Mouse (Mus musculus) E14TG2a.4 (cell line): ENCODE data around the gene Zfp646.

Experiments used
- H3K27me3 ChIP-seq: 2 replicates; pipeline ENCODE4 v1.6.1; 2014; ENCODE audit warnings: low read length, control low read depth; ENCODE audit not compliant: insufficient read depth
- H3K36me3 ChIP-seq: 2 replicates; pipeline ENCODE4 v1.6.1; 2014; ENCODE audit warnings: low read length, control low read depth; ENCODE audit not compliant: insufficient read depth
- H3K4me1 ChIP-seq: replicated peaks from 2 replicates; pipeline ENCODE4 v1.6.1; 2014; ENCODE audit warnings: low read depth, low read length, control low read depth
- H3K4me3 ChIP-seq: replicated peaks from 2 replicates; pipeline ENCODE4 v1.5.1; 2014; ENCODE audit warnings: mild to moderate bottlenecking, low read length
- H3K9me3 ChIP-seq: 2 replicates; pipeline ENCODE4 v1.6.1; 2014; ENCODE audit warnings: low read length, control low read depth
- CTCF ChIP-seq: conservative IDR thresholded peaks from 2 replicates; pipeline ENCODE4 v1.5.1; 2014; ENCODE audit warnings: low read length
- NANOG ChIP-seq: IDR thresholded peaks from 2 replicates; pipeline ENCODE4 v1.6.1; 2014; ENCODE audit warnings: borderline replicate concordance, low read length, mixed read lengths
- POU5F1 ChIP-seq: IDR thresholded peaks from 2 replicates; pipeline ENCODE4 v1.6.1; 2014; ENCODE audit warnings: low read length, borderline replicate concordance

Gene Zfp646

DNA sequence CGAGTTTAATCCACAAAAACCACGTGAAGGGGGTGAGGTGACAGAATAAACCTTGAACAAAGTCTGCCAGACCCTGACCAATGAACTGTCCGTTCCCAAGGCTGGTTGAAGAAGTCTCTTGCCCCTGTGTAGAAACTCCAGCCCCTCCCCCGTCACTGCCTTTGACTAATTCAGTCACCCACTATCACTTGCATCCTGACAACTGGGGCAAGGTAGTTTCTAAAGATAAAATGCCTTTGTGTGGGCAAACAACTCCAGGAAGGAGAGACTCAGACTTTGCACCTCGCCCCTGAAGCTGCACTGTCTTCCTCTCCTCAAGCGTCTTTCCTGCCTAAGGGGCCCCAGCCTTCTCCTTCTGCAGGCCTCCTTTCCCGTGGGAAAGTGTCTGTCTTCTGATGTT, 24.0 kb downstream of the Zfp646 start:
- TF ChIP-seq CTCF (no peak), NANOG (no peak), POU5F1 (no peak)
- no peaks in the 10 kb centered on the region for H3K27me3 ChIP-seq
- peaks cover 2% of the 10 kb centered on the region for H3K36me3 ChIP-seq
- H3K4me3 ChIP-seq = no peak overlapping the region
- peaks cover 50% of the 10 kb centered on the region for H3K4me1 ChIP-seq
- H3K9me3 ChIP-seq = no peaks in the 10 kb centered on the region

- H3K9me3 ChIP-seq = no peaks in the 10 kb centered on the region
- H3K4me1 ChIP-seq = peaks cover 49% of the 10 kb centered on the region
- H3K27me3 ChIP-seq = no peaks in the 10 kb centered on the region
- TF ChIP-seq NANOG (no peak), CTCF (no peak), POU5F1 (no peak)
- peaks cover 20% of the 10 kb centered on the region for H3K36me3 ChIP-seq
- H3K4me3 ChIP-seq = no peak overlapping the region
These were observed 25.8 kb downstream of the Zfp646 start for GRCm38 (mm10) chr7:127901772-127902171.

- Histone ChIP-seq H3K4me1 (peaks cover 31% of the 10 kb centered on the region), H3K36me3 (peaks cover 44% of the 10 kb centered on the region), H3K27me3 (no peaks in the 10 kb centered on the region), H3K4me3 (peak within 1 kb of the TSS; percentile 96), H3K9me3 (no peaks in the 10 kb centered on the region)
- TF ChIP-seq POU5F1 (no peak), CTCF (no peak), NANOG (no peak)
These were observed 28.2 kb downstream of the Zfp646 start, which contains the start of gene Bckdk for GRCm38 (mm10) chr7:127903971-127904796. Gene Bckdk, plus strand, starts transcription at chr7:127904082.

- Histone ChIP-seq H3K27me3 (no peaks in the 10 kb centered on the region), H3K4me1 (peaks cover 32% of the 10 kb centered on the region), H3K36me3 (peaks cover 61% of the 10 kb centered on the region), H3K4me3 (no peak overlapping the region), H3K9me3 (no peaks in the 10 kb centered on the region)
- TF ChIP-seq NANOG (no peak), CTCF (no peak), POU5F1 (no peak)
These were observed 31.9 kb downstream of the Zfp646 start for GRCm38 (mm10) chr7:127907939-127908338.

GRCm38 (mm10) chr7:127908656-127909055, 32.6 kb downstream of the Zfp646 start:
- peaks cover 39% of the 10 kb centered on the region for H3K4me1 ChIP-seq
- no peaks in the 10 kb centered on the region for H3K27me3 ChIP-seq
- TF ChIP-seq CTCF = no peak
- no peak for TF ChIP-seq POU5F1
- TF ChIP-seq NANOG = no peak
- H3K4me3 ChIP-seq = no peak overlapping the region
- no peaks in the 10 kb centered on the region for H3K9me3 ChIP-seq
- H3K36me3 ChIP-seq = peaks cover 61% of the 10 kb centered on the region

- H3K4me3 ChIP-seq = peak within 1 kb of the TSS; percentile 93
- no peaks in the 10 kb centered on the region for H3K27me3 ChIP-seq
- peaks cover 45% of the 10 kb centered on the region for H3K4me1 ChIP-seq
- TF ChIP-seq POU5F1 (no peak), CTCF (no peak), NANOG (no peak)
- peaks cover 66% of the 10 kb centered on the region for H3K36me3 ChIP-seq
- no peaks in the 10 kb centered on the region for H3K9me3 ChIP-seq
These were observed 36.3 kb downstream of the Zfp646 start, which contains the start of gene Kat8 for GRCm38 (mm10) chr7:127912190-127912871. Gene Kat8, plus strand, starts transcription at chr7:127912516.

GRCm38 (mm10) chr7:127912938-127913337, 36.9 kb downstream of the Zfp646 start:
- TF ChIP-seq POU5F1 (no peak), NANOG (no peak), CTCF (no peak)
- Histone ChIP-seq H3K27me3 (no peaks in the 10 kb centered on the region), H3K4me1 (peaks cover 51% of the 10 kb centered on the region), H3K36me3 (peaks cover 65% of the 10 kb centered on the region), H3K9me3 (no peaks in the 10 kb centered on the region), H3K4me3 (peak overlapping the region; percentile 93)

DNA sequence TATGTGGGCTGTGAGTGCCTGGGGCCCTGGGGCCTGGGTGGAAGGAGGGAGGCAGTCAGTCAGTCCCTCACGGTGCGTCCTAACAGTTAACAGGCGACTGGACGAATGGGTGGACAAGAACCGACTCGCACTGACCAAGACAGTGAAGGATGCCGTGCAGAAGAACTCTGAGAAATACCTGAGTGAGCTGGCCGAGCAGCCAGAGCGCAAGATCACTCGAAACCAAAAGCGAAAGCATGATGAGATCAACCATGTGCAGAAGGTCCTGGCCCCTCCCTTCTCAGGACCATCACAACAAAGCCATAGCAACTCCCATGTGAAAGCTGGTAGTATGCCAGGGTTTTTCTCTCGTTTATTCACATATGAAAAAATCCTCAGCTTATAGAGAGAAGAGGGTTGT, 39.3 kb downstream of the Zfp646 start:
- H3K27me3 ChIP-seq = no peaks in the 10 kb centered on the region
- peaks cover 8% of the 10 kb centered on the region for H3K9me3 ChIP-seq
- H3K4me3 ChIP-seq = no peak overlapping the region
- H3K4me1 ChIP-seq = peaks cover 58% of the 10 kb centered on the region
- H3K36me3 ChIP-seq = peaks cover 59% of the 10 kb centered on the region
- no peak for TF ChIP-seq CTCF
- no peak for TF ChIP-seq POU5F1
- TF ChIP-seq NANOG = no peak
